Mouse (Mus musculus): ENCODE measurements around the gene Arid1b. TPM values are rescaled to one million over a fixed set of nuclear protein-coding genes. Genes with fewer than 3 reads are reported as not detected.
A peak's percentile ranks its signal among the peaks of the same experiment; 100 is the strongest.

The Arid1b gene
- polyA plus RNA-seq, 1 experiment from 2014 or later, result 16.1 TPM

DNA sequence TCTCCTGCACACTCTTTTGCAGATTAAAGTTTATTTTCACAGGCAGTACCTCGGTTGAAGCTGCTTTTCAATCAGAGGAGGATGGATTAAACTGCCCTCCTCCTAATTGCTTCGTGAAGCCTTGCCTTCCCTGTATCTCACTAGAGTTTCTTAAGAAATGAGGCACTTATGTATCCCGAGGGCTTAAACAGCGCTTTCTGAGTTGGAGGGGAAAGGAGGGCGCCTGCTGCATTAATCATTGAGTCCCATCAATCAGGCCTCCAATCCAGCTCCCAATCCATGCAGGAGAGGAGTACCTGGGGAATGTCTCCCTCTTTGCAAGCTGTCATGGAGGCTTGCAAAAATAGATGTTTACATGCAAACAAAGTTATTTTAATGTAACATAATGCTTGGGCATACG is 21.9 kb upstream of the Arid1b start:
- no peaks in the 10 kb centered on the region for H3K9me3 ChIP-seq
- ATAC-seq (ENCODE audit: low FRiP score), result no peak
- no peak overlapping the region for H3K4me2 ChIP-seq
- 66% methylated on average over 6 of the region's 6 CpGs for WGBS
- H3K27ac ChIP-seq, result no peak overlapping the region
- no peak overlapping the region for H3K9ac ChIP-seq
- H3K36me3 ChIP-seq, result no peaks in the 10 kb centered on the region
- no peak overlapping the region for H3K4me3 ChIP-seq
- H3K27me3 ChIP-seq, result no peaks in the 10 kb centered on the region
- no peaks in the 10 kb centered on the region for H3K4me1 ChIP-seq (replicated peaks)

- Histone ChIP-seq H3K36me3 (no peaks in the 10 kb centered on the region), H3K9me3 (no peaks in the 10 kb centered on the region), H3K4me2 (no peak overlapping the region), H3K27ac (no peak overlapping the region), H3K4me3 (no peak overlapping the region), H3K27me3 (no peaks in the 10 kb centered on the region), H3K4me1 (replicated peaks) (no peaks in the 10 kb centered on the region), H3K9ac (no peak overlapping the region)
- no peak for ATAC-seq (ENCODE audit: low FRiP score)
- WGBS, result 77% methylated on average over 11 of the region's 11 CpGs
Observed at GRCm38 (mm10) chr17:4974736-4975135, 19.4 kb upstream of the Arid1b start.

GRCm38 (mm10) chr17:4980151-4980550 is 14.0 kb upstream of the Arid1b start:
- Histone ChIP-seq H3K4me3 (no peak overlapping the region), H3K4me1 (replicated peaks) (no peaks in the 10 kb centered on the region), H3K27me3 (no peaks in the 10 kb centered on the region), H3K9me3 (no peaks in the 10 kb centered on the region), H3K27ac (no peak overlapping the region), H3K9ac (no peak overlapping the region), H3K36me3 (no peaks in the 10 kb centered on the region), H3K4me2 (no peak overlapping the region)
- no peak for ATAC-seq (ENCODE audit: low FRiP score)
- WGBS, result 94% methylated on average over 7 of the region's 7 CpGs

DNA sequence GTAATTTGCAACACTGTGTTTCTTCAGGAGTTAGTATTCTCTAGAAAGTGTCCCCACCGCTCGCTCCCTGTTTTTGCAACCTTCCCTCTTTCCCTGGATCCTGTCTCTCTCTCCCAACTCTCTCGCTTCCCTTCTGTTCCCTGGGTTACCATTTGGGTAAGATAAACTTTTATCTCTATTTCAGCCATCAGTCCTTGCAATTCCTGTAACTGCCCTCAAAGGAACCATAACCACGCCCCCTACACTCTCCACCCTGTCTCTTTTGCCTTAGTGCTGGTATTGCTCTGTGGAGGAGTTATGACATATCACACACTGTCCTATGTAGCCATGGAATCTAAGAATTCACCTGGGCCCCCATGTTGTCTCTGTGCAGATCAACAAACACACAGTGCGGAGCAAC is 11.3 kb upstream of the Arid1b start:
- H3K27me3 ChIP-seq, result no peaks in the 10 kb centered on the region
- H3K4me3 ChIP-seq, result no peak overlapping the region
- no peaks in the 10 kb centered on the region for H3K9me3 ChIP-seq
- no peaks in the 10 kb centered on the region for H3K36me3 ChIP-seq
- 93% methylated on average over 5 of the region's 5 CpGs for WGBS
- H3K4me2 ChIP-seq, result no peak overlapping the region
- H3K9ac ChIP-seq, result no peak overlapping the region
- no peaks in the 10 kb centered on the region for H3K4me1 ChIP-seq (replicated peaks)
- no peak overlapping the region for H3K27ac ChIP-seq
- ATAC-seq (ENCODE audit: low FRiP score), result no peak

- ATAC-seq (ENCODE audit: low FRiP score), result no peak
- H3K27me3 ChIP-seq, result no peaks in the 10 kb centered on the region
- H3K4me2 ChIP-seq, result no peak overlapping the region
- H3K36me3 ChIP-seq, result no peaks in the 10 kb centered on the region
- no peaks in the 10 kb centered on the region for H3K4me1 ChIP-seq (replicated peaks)
- 93% methylated on average over 7 of the region's 7 CpGs for WGBS
- H3K9ac ChIP-seq, result no peak overlapping the region
- no peak overlapping the region for H3K27ac ChIP-seq
- H3K4me3 ChIP-seq, result no peak overlapping the region
- no peaks in the 10 kb centered on the region for H3K9me3 ChIP-seq
Observed at GRCm38 (mm10) chr17:4984691-4985090, 9.4 kb upstream of the Arid1b start.

DNA sequence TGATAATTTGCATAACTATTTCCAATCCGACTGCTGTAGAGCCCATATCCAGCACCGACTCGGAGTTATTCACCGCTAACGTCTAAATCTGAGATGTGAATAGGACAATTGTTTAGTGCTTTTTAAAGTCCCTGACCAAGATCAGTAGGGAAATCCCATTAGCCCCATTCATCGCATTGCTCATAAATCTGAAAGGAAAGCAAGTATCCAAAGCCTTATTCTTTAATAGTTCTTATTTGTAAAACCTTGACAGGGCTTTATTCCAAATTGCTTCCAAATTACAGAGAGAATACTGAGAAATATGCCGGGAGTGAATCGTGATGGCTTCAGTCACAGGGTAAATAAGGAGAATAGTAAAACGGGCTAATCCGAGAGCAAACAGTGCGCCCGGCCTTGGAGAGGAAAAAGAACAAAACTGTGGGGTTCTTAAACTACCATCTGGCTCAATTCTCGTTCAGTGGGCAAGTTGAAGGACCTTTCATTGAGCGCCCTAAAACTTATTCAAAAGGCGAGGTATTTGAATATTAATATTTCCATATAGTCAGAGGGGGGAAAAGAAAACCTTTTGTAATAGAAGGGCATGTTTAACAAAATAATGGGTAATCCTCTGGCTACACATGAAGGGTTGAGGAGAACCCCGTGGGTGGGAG is 3.1 kb upstream of the Arid1b start:
- no peak overlapping the region for H3K4me3 ChIP-seq
- peak overlapping the region; percentile 4; the same call in 1 of the 2 replicates for H3K4me2 ChIP-seq
- ATAC-seq (ENCODE audit: low FRiP score), result no peak
- H3K9ac ChIP-seq, result no peak overlapping the region
- no peaks in the 10 kb centered on the region for H3K27me3 ChIP-seq
- no peak overlapping the region for H3K27ac ChIP-seq
- H3K9me3 ChIP-seq, result no peaks in the 10 kb centered on the region
- no peaks in the 10 kb centered on the region for H3K36me3 ChIP-seq
- 31% methylated on average over 16 of the region's 16 CpGs for WGBS
- peaks cover 28% of the 10 kb centered on the region for H3K4me1 ChIP-seq (replicated peaks)

- H3K36me3 ChIP-seq, result no peaks in the 10 kb centered on the region
- no peak for ATAC-seq (ENCODE audit: low FRiP score)
- peak overlapping the region; percentile 1; the same call in 1 of the 2 replicates for H3K9ac ChIP-seq
- H3K4me3 ChIP-seq, result no peak overlapping the region
- H3K27ac ChIP-seq, result no peak overlapping the region
- H3K27me3 ChIP-seq, result no peaks in the 10 kb centered on the region
- 62% methylated on average over 10 of the region's 10 CpGs for WGBS
- peaks cover 28% of the 10 kb centered on the region for H3K4me1 ChIP-seq (replicated peaks)
- H3K4me2 ChIP-seq, result no peak overlapping the region
- H3K9me3 ChIP-seq, result no peaks in the 10 kb centered on the region
Observed at GRCm38 (mm10) chr17:4991600-4991999, 2.5 kb upstream of the Arid1b start.

- peaks cover 30% of the 10 kb centered on the region for H3K4me1 ChIP-seq (replicated peaks)
- no peaks in the 10 kb centered on the region for H3K9me3 ChIP-seq
- peak overlapping the region; percentile 100 for H3K9ac ChIP-seq
- peak overlapping the region; percentile 85 for H3K4me3 ChIP-seq
- peak overlapping the region; percentile 69 for H3K4me2 ChIP-seq
- H3K36me3 ChIP-seq, result no peaks in the 10 kb centered on the region
- WGBS, result 8% methylated on average over 9 of the region's 9 CpGs
- ATAC-seq (ENCODE audit: low FRiP score), result no peak
- no peaks in the 10 kb centered on the region for H3K27me3 ChIP-seq
- H3K27ac ChIP-seq, result peak overlapping the region; percentile 100
Observed at GRCm38 (mm10) chr17:4993497-4993839, 664 bp upstream of the Arid1b start.

DNA sequence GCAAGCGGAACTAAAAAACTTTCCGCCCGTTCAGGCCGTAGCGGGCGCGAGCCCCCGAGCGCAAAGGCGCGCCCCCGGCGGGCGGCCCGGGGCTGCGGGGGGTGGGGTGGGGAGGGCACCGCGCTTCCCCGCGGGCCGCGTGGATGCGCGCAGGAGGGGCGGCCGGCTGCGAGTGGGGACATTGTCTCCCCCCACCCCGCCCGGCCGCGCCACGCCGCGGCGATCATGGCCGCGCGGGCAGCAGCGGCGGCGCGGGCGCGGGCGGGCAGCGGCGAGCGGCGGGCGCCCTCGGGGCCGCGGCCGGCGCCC is 326 bp downstream of the Arid1b start:
- H3K27ac ChIP-seq, result peak overlapping the region; percentile 100
- no peaks in the 10 kb centered on the region for H3K27me3 ChIP-seq
- WGBS, result 0% methylated on average over 22 of the region's 55 CpGs
- H3K9ac ChIP-seq, result peak overlapping the region; percentile 100
- no peaks in the 10 kb centered on the region for H3K9me3 ChIP-seq
- ATAC-seq (ENCODE audit: low FRiP score), result peak; percentile 38
- H3K4me1 ChIP-seq (replicated peaks), result peaks cover 33% of the 10 kb centered on the region
- H3K4me3 ChIP-seq, result peak overlapping the region; percentile 85
- H3K4me2 ChIP-seq, result peak overlapping the region; percentile 69
- no peaks in the 10 kb centered on the region for H3K36me3 ChIP-seq

- peak; percentile 48 for ATAC-seq (ENCODE audit: low FRiP score)
- Histone ChIP-seq H3K9me3 (no peaks in the 10 kb centered on the region), H3K4me2 (peak overlapping the region; percentile 69), H3K9ac (peak overlapping the region; percentile 100), H3K4me3 (peak overlapping the region; percentile 85), H3K27ac (peak overlapping the region; percentile 100), H3K27me3 (no peaks in the 10 kb centered on the region), H3K4me1 (replicated peaks) (peaks cover 37% of the 10 kb centered on the region), H3K36me3 (no peaks in the 10 kb centered on the region)
- under 1% methylated on average over 32 of the region's 81 CpGs for WGBS
Observed at GRCm38 (mm10) chr17:4994813-4995560, 855 bp downstream of the Arid1b start.

DNA sequence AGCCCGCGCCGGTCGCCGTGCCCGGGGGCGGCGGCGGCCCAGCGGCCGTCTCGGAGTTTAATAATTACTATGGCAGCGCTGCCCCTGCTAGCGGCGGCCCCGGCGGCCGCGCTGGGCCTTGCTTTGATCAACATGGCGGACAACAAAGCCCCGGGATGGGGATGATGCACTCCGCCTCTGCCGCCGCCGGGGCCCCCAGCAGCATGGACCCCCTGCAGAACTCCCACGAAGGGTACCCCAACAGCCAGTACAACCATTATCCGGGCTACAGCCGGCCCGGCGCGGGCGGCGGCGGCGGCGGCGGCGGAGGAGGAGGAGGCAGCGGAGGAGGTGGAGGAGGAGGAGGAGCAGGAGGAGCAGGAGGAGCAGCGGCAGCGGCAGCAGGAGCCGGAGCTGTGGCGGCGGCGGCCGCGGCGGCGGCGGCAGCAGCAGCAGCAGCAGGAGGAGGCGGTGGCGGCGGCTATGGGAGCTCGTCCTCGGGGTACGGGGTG is 1.5 kb downstream of the Arid1b start:
- peak overlapping the region; percentile 100 for H3K9ac ChIP-seq
- peaks cover 40% of the 10 kb centered on the region for H3K4me1 ChIP-seq (replicated peaks)
- peak overlapping the region; percentile 100 for H3K27ac ChIP-seq
- H3K4me2 ChIP-seq, result peak overlapping the region; percentile 69
- no peaks in the 10 kb centered on the region for H3K27me3 ChIP-seq
- WGBS, result 0% methylated on average over 46 of the region's 56 CpGs
- no peaks in the 10 kb centered on the region for H3K36me3 ChIP-seq
- H3K4me3 ChIP-seq, result peak overlapping the region; percentile 85
- peak; percentile 40 for ATAC-seq (ENCODE audit: low FRiP score)
- H3K9me3 ChIP-seq, result no peaks in the 10 kb centered on the region

GRCm38 (mm10) chr17:4996121-4996813 is 2.1 kb downstream of the Arid1b start:
- H3K27me3 ChIP-seq, result no peaks in the 10 kb centered on the region
- peak overlapping the region; percentile 100 for H3K27ac ChIP-seq
- H3K9ac ChIP-seq, result peak overlapping the region; percentile 100
- no peaks in the 10 kb centered on the region for H3K9me3 ChIP-seq
- under 1% methylated on average over 81 of the region's 95 CpGs for WGBS
- H3K4me3 ChIP-seq, result peak overlapping the region; percentile 85
- peak; percentile 39 for ATAC-seq (ENCODE audit: low FRiP score)
- peaks cover 40% of the 10 kb centered on the region for H3K4me1 ChIP-seq (replicated peaks)
- peak overlapping the region; percentile 69 for H3K4me2 ChIP-seq
- no peaks in the 10 kb centered on the region for H3K36me3 ChIP-seq
